Mouse (Mus musculus) embryo, embryonic 11 days (tissue): Measurements from ENCODE around the gene Tmem132d.
"Not testable (repeated sequence)": the region's sequence is repeated elsewhere in the genome, so short reads cannot be mapped to it uniquely, and the experiment has no call there.

Source experiments
- DNase-seq: peaks from one replicate; pipeline ENCODE4 v3.0.0-alpha.2; 2015

The Tmem132d gene

DNA sequence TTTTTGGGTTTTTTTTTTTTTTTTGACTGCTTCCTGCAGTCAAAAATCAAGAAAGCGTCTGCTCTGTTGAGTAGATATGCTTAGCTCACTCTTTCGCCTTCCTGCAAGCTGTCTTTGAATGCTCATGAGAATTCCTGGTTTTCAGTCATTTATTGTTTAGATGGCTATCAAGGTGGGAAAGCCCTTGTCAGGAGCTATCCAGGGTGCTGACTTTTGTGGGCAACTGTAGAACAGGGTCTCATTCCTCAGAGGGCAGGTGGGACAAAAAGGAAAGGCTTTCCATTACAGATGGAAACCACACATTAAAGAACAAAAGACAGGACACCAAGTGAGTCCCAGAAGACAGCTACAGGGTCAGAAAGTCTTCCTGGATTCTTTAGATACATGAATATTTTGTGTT is 360.3 kb downstream of the Tmem132d start:
- DNase-seq = peak; percentile 53

- DNase-seq = no peak
Measured at GRCm38 (mm10) chr5:128041781-128042180, 391.1 kb downstream of the Tmem132d start.

GRCm38 (mm10) chr5:128040036-128040435 is 392.8 kb downstream of the Tmem132d start:
- no peak for DNase-seq

- DNase-seq = no peak
Measured at GRCm38 (mm10) chr5:128027076-128027475, 405.8 kb downstream of the Tmem132d start.

GRCm38 (mm10) chr5:128004666-128005065 is 428.2 kb downstream of the Tmem132d start:
- DNase-seq = no peak

DNA sequence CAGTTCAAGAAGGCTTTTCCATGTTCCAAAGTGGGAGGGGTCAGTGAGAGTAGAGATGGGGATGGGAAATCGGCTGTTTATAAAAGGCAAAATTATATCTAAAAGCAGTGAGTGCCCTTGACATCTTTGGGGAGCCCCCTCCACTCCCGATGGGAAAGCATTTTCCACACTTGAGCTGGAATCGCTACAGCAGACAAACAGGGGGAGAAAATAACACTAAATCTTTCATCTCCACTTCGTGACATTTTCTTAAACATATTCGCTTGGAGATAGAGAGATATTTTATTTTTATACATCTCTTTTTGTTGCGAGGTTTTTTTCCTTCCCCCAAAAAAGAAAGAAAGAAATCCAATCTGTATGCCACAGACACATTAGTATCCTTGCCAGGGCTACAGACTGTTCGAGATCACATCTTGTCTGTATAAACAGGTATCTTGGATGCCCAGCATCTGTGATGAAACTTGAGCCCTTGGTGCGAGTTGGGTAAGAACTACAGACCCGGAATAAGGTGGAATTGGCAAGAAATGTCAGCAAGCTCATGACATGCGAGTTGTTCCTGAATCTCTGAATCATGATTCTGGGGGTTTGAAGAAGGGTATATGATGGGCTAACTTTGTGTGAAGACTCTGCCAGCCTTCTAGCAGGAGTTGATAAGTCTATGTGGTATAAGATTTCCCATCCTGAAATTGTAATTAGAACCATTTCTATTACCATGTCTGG is 436.2 kb downstream of the Tmem132d start:
- no peak for DNase-seq

GRCm38 (mm10) chr5:127993460-127993859 is 439.4 kb downstream of the Tmem132d start:
- DNase-seq = no peak

DNA sequence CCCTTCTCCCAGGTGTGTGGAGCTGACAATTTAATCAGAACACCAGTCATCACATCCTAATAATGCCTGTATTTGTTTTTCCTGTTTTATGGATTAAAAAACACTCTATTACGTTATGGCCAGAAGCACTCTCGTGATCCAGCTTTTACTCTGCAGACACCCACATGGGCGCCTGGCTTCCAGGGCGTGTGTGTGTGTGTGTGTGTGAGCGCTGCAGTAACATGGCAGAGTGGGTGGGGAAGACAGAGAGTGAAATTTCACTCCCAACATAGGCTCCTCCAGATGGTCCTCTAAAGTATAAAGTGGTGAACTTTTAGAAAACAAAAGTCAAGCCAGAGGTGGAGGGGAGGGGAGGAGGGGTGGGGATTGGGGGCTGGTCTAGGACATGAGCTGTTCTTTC is 442.1 kb downstream of the Tmem132d start:
- DNase-seq = no peak

- not testable (repeated sequence) for DNase-seq
Measured at GRCm38 (mm10) chr5:127980003-127980358, 452.9 kb downstream of the Tmem132d start.

- no peak for DNase-seq
Measured at GRCm38 (mm10) chr5:127979329-127980002, 453.4 kb downstream of the Tmem132d start.

- DNase-seq = peak; percentile 41
Measured at GRCm38 (mm10) chr5:127976661-127977060, 456.2 kb downstream of the Tmem132d start.

DNA sequence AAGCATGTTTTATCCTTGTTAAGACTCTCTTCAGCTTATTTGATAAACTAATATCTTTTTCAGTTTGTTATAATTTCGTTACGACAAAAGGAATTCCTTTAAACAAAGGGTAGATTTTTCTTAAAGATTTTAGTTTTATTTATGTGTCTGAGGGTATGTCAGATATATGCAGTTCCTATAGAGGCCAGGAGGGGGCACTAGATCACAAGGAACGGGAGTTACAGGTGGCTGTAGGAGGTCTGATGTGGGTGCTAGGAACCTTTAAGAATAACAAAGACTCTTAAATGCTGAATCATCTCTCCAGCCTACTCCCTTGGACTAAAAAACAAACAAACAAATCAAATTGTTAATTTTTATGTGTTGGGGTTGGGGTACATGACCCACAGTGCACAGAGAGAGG is 467.2 kb downstream of the Tmem132d start:
- DNase-seq = no peak

DNA sequence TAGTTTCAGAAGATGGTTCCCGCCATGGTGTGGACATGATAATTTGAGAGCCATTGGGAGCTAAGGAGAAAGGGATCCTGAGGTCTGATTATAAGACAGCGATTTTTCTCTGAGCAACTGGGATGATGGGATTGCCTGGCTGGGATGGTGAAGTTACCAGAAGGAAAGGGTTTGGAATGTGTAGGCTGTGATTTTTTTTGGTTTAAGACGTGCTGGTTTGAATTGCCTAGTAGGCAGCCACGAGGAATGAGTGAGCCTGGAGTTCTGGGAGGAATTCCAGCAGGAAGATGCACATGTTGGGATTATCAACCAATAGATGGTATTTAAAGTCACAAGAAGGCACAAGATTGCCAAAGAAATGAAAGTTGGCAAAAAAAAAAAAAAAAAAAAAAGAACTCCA is 470.2 kb downstream of the Tmem132d start:
- DNase-seq = no peak

- no peak for DNase-seq
Measured at GRCm38 (mm10) chr5:127956511-127957097, 476.3 kb downstream of the Tmem132d start.

GRCm38 (mm10) chr5:127954231-127954790 is 478.6 kb downstream of the Tmem132d start:
- DNase-seq = no peak

- DNase-seq = no peak
Measured at GRCm38 (mm10) chr5:127952800-127953199, 480.1 kb downstream of the Tmem132d start.

DNA sequence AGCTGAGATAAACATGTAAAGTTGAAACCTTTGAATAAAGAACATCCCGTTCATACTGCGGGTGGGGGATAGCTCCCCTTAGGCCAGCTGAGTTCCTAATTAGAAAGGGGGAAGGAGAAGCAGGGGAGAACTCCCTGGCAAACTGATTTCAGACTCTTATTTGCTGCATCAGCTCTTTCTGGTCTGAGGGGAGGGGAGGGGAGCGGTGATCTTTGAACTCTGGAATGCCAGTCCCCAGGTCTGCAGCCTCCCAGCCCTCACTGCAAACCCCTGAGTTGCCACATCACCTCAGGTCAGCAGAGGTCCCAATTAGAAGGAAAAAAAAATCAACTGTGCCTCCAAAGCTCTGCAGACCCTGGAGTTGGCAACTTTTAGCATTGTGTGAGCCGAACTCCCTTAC is 482.3 kb downstream of the Tmem132d start:
- DNase-seq = no peak

DNA sequence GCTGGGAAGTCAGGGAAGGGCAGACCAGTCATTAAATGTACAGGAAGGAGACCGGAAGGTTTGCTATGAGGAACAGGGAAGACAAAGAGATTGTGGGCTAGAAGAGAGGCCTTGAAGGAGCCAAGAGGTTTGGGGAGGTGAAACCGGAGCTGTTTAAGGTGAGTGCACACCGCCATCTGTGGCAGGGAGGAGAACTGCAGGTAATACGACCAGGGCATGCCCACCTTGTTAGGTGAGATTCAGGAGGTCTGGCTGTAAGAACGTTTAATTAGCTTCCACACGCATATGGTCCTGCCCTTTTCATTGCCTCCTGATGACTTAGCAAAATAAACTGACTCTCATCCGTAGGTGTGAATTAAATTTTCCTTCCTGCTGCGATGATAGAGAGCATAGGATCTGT is 485.6 kb downstream of the Tmem132d start:
- DNase-seq = peak; percentile 45

DNA sequence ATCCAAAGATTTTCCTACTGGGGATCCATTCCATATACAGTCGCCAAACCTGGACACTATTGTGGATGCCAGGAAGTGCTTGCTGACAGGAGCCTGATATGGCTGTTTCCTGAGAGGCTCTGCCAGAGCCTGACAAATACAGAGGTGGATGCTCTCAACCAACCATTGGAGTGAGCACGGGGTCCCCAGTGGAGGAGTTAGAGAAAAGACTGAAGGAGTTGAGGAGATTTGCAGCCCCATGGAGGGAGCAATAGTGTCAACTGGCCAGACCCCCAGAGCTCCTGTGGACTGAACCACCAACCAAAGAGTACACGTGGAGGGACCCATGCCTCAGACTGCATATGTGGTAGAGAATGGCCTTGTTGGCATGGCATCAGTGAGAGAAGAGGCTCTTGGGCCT is 490.7 kb downstream of the Tmem132d start:
- not testable (repeated sequence) for DNase-seq

- DNase-seq = no peak
Measured at GRCm38 (mm10) chr5:127937914-127938313, 495.0 kb downstream of the Tmem132d start.

DNA sequence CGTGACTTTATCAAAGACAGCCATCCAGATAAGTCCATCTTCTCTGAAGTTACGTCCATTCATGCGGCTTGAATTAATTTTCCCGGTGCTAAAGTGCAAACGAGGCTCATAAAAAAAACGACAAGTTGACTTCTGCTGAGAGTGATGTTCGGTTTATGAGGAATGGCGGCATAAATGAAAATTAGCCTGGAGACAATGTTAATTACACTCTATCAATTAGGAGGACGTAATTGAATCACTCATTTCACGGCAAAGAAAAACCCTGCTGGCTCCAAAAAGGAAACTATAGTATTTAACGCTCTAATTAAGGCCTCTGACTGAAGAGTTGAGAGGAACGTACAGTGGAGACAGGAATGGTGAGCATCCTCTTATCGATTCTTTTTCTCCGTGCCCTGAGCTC is 503.2 kb downstream of the Tmem132d start:
- DNase-seq = no peak

DNA sequence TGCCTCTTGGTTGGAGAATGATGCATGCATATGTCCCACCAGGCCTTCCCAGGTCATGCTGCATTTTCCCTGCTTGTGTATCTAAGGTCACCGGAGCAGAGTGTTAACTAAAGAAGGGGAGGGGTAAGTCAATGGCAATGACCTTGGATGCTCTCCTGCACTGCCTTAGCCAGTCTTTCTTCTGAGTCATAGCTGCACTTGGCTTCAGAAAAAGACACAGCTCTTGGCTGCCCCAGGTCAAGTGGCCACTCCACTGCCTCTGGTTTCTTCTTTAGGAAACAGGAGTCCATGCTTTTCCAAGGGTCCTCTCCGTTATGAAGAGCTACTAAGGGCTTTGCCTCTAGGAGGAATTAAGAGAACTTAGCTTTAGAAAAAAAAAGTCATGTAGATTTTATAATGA is 506.2 kb downstream of the Tmem132d start:
- no peak for DNase-seq

GRCm38 (mm10) chr5:127924106-127924505 is 508.8 kb downstream of the Tmem132d start:
- DNase-seq = peak; percentile 45

DNA sequence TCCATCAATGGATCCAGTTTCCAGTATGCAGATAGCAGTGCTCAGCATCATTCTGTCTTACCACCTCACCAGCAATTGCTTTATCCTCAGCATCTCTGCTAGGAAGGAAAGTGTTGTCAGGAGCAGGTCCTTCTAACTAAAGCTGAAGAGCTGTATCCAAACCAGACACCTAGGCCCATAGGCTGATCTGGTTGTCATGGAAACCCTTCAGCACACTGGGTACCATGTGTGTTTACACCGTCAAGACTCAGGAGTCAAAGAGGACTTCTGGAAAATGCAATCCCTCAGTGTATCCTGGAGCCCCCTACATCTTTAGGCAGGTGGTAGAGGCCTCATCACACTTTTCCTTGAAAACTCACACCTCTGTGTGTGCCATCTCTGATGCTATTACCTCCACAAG is 513.7 kb downstream of the Tmem132d start:
- no peak for DNase-seq
